Mouse (Mus musculus) neutrophil, adult 5-6 weeks (primary cell): ENCODE data around the gene Anp32a. TPM values are rescaled to one million over a fixed set of nuclear protein-coding genes. Genes with fewer than 3 reads are reported as not detected.

Source experiments
- ATAC-seq: fragments of 151-379, 151-347 bp; 2 replicates; pipeline ENCODE4 v1.8.0; 2017; ENCODE audit warnings: mild to moderate bottlenecking, moderate TSS enrichment; ENCODE audit not compliant: insufficient number of reproducible peaks, poor library complexity, low FRiP score, severe bottlenecking; ENCODE audit errors: extremely low read depth
- total RNA-seq: library from RNA; stranded (forward); fragments of 200-1000 nt; gene quantifications from 2 replicates; pipeline ENCODE4 v1.2.3, GENCODE M21; 2017

Gene Anp32a
- 571 and 598 TPM in 2 replicates for total RNA-seq

- ATAC-seq = peak; percentile 84
These were observed at the start of gene Anp32a for GRCm38 (mm10) chr9:62341123-62341486. Gene Anp32a, plus strand, starts transcription at chr9:62341293.

DNA sequence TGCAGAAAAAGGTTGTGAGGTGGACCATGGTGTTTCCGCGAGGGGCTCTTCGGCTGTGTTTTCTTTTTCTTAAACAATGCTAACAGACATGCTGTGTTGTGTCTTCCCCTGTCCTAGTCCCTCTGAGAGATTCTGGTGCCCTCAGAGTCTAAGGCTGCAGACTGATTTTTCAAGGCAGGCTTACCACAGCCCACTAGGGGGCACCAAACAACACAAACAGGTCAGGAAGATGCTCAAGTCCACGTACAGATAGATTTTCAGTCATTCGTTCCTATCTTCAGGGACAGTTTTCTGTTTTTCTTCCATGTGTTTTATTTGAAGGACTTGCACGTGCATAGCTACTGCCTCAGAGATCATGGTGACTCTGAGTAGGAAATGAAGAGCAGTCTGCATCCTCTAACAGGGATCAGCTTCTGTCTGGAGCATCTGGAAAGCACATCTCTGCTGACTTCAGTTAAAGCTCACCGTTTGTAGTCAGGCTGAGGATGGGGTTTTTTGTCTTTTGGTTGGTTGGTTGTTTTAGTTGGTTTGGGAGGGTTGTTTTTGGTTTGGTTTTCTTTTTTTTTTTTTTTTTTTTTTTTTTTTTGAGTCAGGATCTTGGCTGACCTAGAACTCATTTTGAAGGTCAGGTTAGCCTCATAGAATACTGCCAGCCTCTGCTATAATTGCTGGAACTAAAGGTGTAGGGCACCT is 45.9 kb upstream of the Anp32a start:
- peak; percentile 53; the same call in 1 of the 2 replicates for ATAC-seq

DNA sequence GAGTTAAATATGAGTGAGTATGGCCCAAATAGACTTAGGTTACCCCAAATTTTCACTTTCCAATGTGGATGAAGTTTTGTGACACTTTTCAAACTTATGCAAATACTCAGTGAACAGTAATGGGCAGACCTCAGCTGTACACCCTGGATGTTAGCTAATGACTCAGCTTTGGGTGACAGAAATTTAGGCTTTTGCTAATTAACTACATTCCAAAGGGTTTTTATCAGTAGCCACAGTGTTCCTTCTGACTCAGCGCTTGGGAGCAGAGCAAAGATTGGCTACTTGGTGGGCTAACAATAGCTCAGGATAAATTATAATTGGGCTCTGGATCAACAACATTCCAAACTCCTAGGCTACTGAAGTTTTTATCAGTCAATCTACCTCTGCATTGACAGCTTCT is 44.2 kb upstream of the Anp32a start:
- no peak for ATAC-seq

DNA sequence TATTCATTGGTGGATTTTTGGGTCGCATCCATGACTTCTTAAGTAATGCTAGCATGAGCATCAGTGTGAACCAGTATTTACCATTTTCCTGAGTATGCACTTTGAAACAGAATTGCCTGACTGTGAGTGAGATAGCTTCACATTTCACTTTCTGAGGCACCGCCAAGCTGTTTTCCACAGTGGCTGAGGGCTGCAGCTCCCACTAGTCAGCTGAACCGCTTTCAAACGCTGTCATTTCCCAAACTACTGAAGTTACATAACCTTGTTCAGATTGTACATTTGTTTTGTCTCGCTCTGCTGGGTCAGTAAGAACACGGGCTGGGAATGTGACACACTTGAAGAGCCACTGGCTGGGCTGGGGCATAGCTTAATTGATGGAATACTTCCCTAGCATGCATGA is 25.5 kb upstream of the Anp32a start:
- ATAC-seq = no peak

- no peak for ATAC-seq
These were observed 22.4 kb upstream of the Anp32a start for GRCm38 (mm10) chr9:62318729-62319128.

DNA sequence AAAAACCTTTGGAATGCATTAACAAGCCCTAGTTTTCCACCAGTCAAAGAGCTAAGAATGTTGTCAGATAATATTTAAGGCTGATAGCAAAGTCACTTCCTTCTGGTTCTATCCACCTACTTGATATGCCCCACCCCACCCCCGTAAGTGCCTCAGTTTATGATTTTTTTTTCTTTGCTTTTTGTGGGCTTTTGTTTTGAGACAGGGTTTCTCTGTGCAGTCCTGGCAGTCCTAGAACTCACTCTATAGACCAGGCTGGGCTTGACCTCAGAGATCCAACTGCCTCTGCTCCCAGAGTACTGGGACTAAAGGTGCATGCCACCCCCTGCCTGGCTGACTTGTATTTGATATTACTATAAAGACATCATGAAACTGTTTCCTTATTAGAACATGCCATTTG is 17.3 kb upstream of the Anp32a start:
- ATAC-seq = no peak

GRCm38 (mm10) chr9:62325965-62326364 is 15.1 kb upstream of the Anp32a start:
- no peak for ATAC-seq

GRCm38 (mm10) chr9:62334298-62334825 is 6.7 kb upstream of the Anp32a start:
- ATAC-seq = 0 out of 2 replicates have a peak, but pooled peaks have one; percentile 46

- ATAC-seq = no peak
These were observed 5.7 kb upstream of the Anp32a start for GRCm38 (mm10) chr9:62335396-62335795.

DNA sequence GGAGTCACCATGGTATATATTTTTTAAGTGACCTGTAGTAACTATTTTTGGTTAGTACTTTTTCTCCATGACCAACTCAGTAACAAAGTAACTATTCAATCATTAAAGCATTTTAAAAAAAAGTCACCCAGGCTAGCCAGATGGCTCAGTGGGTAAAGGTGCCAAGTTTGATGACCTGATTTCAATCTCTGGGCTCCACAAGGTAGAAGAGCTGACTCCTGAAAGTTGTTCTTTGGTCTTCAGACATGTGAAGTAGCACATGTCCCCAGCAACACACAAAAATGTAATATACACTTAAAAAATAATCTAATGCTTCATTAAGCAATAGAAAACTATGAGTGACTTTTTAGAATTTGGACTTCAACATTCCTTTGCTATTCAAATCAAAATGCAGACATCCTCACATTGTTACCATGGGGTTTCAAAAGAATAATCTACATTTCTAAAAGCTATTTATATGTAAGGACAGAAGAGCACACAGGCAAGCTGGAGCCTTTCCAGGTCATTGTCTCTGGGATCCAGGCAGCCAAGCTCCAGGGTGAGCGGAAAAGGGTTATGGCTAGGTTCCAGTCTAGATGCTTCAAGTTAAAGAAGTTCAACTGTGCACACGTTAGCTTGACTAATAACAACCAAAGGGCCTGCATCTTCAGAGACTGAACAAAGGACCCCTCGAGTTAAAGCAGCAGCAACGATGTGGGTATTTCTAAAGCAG is 3.0 kb upstream of the Anp32a start:
- no peak for ATAC-seq

DNA sequence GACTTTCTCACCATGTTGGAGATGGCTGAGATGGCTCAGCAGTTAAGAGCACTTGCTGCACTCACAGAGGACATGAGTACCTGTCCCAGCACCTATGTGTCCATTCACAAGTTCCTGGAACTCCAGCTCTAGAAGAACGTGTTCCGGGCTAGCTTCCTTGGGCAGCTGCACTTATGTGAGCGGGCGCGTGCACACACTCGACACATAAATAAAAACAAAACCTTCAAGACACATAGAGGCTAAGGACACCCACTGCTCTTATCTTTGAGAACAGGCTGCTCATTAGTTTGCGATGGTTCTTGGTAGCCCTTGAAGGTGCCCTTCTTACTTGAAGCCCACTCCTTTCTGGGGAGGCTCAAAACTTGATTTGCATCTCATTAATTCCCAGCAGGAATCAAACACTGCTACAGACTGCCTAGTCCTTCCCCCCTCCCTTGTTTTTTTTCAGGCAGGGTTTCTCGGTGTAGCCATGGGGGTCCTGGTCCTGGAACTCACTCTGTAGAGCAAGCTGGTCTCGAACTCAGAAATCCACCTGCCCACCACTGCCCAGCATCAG is 2.4 kb upstream of the Anp32a start:
- ATAC-seq = no peak

GRCm38 (mm10) chr9:62340301-62341122 is 581 bp upstream of the Anp32a start:
- no peak for ATAC-seq

DNA sequence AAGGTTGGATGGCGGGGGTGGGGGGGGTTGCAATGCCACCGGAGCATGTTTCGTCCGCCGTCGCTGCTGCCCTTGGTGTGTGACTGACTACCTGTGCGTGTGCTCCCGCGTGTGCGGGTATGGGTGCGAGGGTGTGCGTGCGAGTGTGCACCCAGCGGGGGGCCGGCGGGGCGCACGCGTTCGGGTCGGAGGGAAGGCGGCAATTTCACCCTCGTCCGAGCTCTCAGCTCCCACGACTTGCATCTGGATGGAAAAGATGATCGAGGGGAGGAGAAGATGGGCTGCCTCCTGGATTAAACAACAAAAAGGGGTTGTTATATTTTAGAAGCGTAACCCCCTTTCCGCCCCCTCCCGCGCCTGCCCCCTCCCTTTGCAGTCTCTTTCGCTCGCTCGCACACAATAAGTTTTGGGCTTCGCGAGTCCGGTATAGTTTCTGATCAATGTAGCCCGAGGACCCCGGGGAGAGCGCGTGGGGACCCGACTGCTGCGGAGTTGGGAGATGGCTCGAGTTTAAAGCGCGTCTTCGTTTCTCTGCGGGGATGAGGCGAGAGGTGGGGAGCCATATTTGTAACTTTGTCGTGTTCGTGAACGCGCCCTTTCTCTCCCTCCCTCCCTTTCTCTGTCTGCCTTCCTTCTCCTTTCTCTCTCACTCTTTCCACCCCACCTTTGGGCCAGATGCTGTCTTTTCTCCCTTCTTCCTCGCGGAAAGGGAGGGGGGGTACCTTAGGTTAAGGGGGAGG is 778 bp downstream of the Anp32a start:
- no peak for ATAC-seq

DNA sequence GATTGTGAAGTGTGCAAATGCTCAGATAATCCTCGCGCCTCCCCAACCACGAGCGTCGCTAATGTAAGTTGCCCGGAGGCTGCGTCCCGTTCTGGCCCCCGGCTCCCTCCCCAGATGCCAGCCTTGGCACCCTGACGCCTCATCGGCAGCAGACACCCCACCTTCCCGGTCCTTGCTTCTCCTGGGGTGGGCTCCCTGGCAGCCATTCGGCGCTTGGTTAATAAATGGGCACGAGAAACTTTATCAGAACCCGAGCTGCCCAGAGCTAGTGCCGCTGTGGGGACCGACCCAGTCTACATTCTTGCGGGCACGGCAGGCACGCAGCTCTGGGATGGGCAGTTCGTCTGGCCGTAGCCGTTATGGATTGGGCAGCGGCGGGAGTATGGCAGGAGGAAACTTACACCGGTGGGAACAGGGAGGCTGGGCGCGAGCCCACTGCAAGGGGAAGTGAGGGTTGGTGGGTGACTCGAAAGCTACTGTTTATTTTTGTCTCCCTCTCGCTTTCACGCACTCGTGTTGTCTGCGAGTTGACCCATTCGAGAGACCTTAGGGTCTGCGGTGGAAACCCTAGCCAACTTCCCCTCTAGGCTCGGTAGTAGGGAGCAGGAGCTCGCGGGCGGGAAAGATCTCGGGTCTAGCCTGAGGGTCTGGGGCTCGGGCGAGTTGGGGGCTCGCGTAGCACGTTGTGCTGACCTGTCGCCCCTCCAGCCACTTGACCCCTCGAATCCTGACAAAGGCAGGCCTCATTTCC is 1.5 kb downstream of the Anp32a start:
- 0 out of 2 replicates have a peak, but pooled peaks have one; percentile 1 for ATAC-seq

GRCm38 (mm10) chr9:62343192-62343903 is 2.3 kb downstream of the Anp32a start:
- no peak; the same call in 1 of the 2 replicates for ATAC-seq

- no peak for ATAC-seq
These were observed 2.9 kb downstream of the Anp32a start for GRCm38 (mm10) chr9:62343904-62344491.

DNA sequence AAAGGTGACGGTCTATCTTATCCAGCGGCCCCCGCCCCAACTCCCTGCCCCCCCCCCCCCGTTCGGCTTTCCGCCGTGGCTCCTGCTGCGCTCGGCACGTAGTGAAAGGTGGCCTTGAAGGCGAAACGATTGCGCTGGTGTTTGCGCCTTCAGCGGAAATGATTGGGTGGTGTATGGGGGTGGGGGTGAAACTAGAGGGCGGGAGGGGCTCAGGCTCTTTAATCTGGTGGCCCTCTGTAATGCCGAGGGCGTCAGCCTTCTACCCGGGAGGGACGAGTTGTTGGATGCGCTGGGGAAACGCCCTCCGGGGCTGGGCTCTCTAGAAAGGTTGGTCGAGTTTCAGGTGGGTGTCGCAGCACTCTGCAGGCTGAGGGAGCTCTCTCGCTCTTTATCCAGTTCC is 3.5 kb downstream of the Anp32a start:
- ATAC-seq = peak; percentile 28
